Mouse (Mus musculus) limb, embryonic 14.5 days (tissue): ENCODE results near the gene Tbrg4. TPM values are rescaled to one million over a fixed set of nuclear protein-coding genes. Genes with fewer than 3 reads are reported as not detected.

Experiments
- ATAC-seq: fragments of 200-750 bp; cut with Nextera tagmentation; 2 replicates; pipeline ENCODE4 v1.8.0; 2017; ENCODE audit warnings: low read depth, moderate number of reproducible peaks, moderate TSS enrichment; ENCODE audit not compliant: low FRiP score
- DNase-seq: peaks from one replicate; pipeline ENCODE4 v3.0.0-alpha.2; 2015; ENCODE audit warnings: low spot score
- H3K27ac ChIP-seq: fragments of 300-500 bp; sonication (generic); replicated peaks from 2 replicates; pipeline ENCODE4 v1.5.1; 2014; ENCODE audit warnings: low read depth, mild to moderate bottlenecking, low read length, moderate library complexity, mixed read lengths
- H3K27me3 ChIP-seq: fragments of 300-500 bp; sonication (generic); 2 replicates; pipeline ENCODE4 v1.6.1; 2014; ENCODE audit warnings: low read length, mixed read lengths; ENCODE audit not compliant: control insufficient read depth, insufficient read depth
- H3K36me3 ChIP-seq: fragments of 300-500 bp; sonication (generic); 2 replicates; pipeline ENCODE4 v1.6.1; 2014; ENCODE audit warnings: mild to moderate bottlenecking, low read length, moderate library complexity, mixed read lengths; ENCODE audit not compliant: control insufficient read depth, insufficient read depth
- H3K4me1 ChIP-seq: fragments of 300-500 bp; sonication (generic); 2 replicates; pipeline ENCODE4 v1.6.1; 2014; ENCODE audit warnings: antibody characterized with exemption, low read length, mixed read lengths; ENCODE audit not compliant: control insufficient read depth, insufficient read depth
- H3K4me2 ChIP-seq: fragments of 300-500 bp; sonication (generic); replicated peaks from 2 replicates; pipeline ENCODE4 v1.6.1; 2014; ENCODE audit warnings: low read depth, mild to moderate bottlenecking, low read length, moderate library complexity; ENCODE audit not compliant: severe bottlenecking
- H3K4me3 ChIP-seq: fragments of 300-500 bp; sonication (generic); replicated peaks from 2 replicates; pipeline ENCODE4 v1.5.1; 2014; ENCODE audit warnings: low read length
- H3K9ac ChIP-seq: fragments of 300-500 bp; sonication (generic); 2 replicates; pipeline ENCODE4 v1.6.1; 2014; ENCODE audit warnings: mild to moderate bottlenecking, low read depth, low read length, moderate library complexity; ENCODE audit not compliant: severe bottlenecking
- H3K9me3 ChIP-seq: fragments of 300-500 bp; sonication (generic); 2 replicates; pipeline ENCODE4 v1.6.1; 2016; ENCODE audit warnings: low read length; ENCODE audit not compliant: control insufficient read depth
- POLR2A ChIP-seq: fragments of 200-500 bp; IDR thresholded peaks from 2 replicates; pipeline ENCODE4 v1.8.0; 2012; ENCODE audit warnings: inconsistent platforms, mild to moderate bottlenecking, moderate library complexity, borderline replicate concordance; ENCODE audit not compliant: insufficient read depth, insufficient read length; ENCODE audit errors: extremely low read depth
- WGBS: fragments of 180-500 bp; shearing (Covaris S2); extraction: QIAGEN DNeasy Blood & Tissue Kit; methylation state at CpG from one replicate; pipeline ENCODE4 v1.1.7; 2014; 5-methylcytosine and 5-hydroxymethylcytosine counted together
- polyA plus RNA-seq, 2 experiments: library from polyadenylated mRNA; depleted of rRNA in 1 of 2; stranded (reverse) in 1 of 2; unstranded in 1 of 2; fragments of >200 nt; fragmentation: Nextera tagmentation in 1 of 2; extraction: Ambion mirVana in 1 of 2; gene quantifications; 2 replicates each; pipeline versions ENCODE4 v1.2.1 to v1.2.3; 2012 to 2014

Gene Tbrg4
- polyA plus RNA-seq, 2 experiments, result 33.8 to 108 TPM

- peaks cover 75% of the 10 kb centered on the region for H3K36me3 ChIP-seq
- no peaks in the 10 kb centered on the region for H3K9me3 ChIP-seq
- no peak for TF ChIP-seq POLR2A
- H3K9ac ChIP-seq, result no peak overlapping the region
- no peak overlapping the region for H3K27ac ChIP-seq
- DNase-seq (no peak), ATAC-seq (no peak)
- 86% methylated on average over 7 of the region's 7 CpGs for WGBS
- no peaks in the 10 kb centered on the region for H3K27me3 ChIP-seq
- no peak overlapping the region for H3K4me2 ChIP-seq
- no peak overlapping the region for H3K4me3 ChIP-seq
- H3K4me1 ChIP-seq, result no peaks in the 10 kb centered on the region
Measured at GRCm38 (mm10) chr11:6587249-6587940, 38.5 kb downstream of the Tbrg4 start.

GRCm38 (mm10) chr11:6586660-6587059, 39.2 kb downstream of the Tbrg4 start:
- Histone ChIP-seq H3K27me3 (no peaks in the 10 kb centered on the region), H3K36me3 (peaks cover 68% of the 10 kb centered on the region), H3K9ac (no peak overlapping the region), H3K4me3 (no peak overlapping the region), H3K4me1 (no peaks in the 10 kb centered on the region), H3K9me3 (no peaks in the 10 kb centered on the region), H3K4me2 (no peak overlapping the region), H3K27ac (no peak overlapping the region)
- no peak for DNase-seq
- ATAC-seq, result no peak
- 94% methylated on average over 3 of the region's 3 CpGs for WGBS
- TF ChIP-seq POLR2A, result no peak

- DNase-seq (no peak), ATAC-seq (no peak)
- WGBS, result 88% methylated on average over 8 of the region's 8 CpGs
- Histone ChIP-seq H3K4me2 (no peak overlapping the region), H3K9ac (no peak overlapping the region), H3K4me1 (no peaks in the 10 kb centered on the region), H3K36me3 (peaks cover 61% of the 10 kb centered on the region), H3K27ac (no peak overlapping the region), H3K9me3 (no peaks in the 10 kb centered on the region), H3K4me3 (no peak overlapping the region), H3K27me3 (no peaks in the 10 kb centered on the region)
- no peak for TF ChIP-seq POLR2A
Measured at GRCm38 (mm10) chr11:6585748-6586147, 40.1 kb downstream of the Tbrg4 start.

- Histone ChIP-seq H3K4me3 (no peak overlapping the region), H3K27me3 (no peaks in the 10 kb centered on the region), H3K4me1 (no peaks in the 10 kb centered on the region), H3K4me2 (no peak overlapping the region), H3K9me3 (no peaks in the 10 kb centered on the region), H3K9ac (no peak overlapping the region), H3K36me3 (peaks cover 32% of the 10 kb centered on the region), H3K27ac (no peak overlapping the region)
- no peak for DNase-seq
- TF ChIP-seq POLR2A, result no peak
- ATAC-seq, result no peak
- WGBS, result 65% methylated on average over 2 of the region's 2 CpGs
Measured at GRCm38 (mm10) chr11:6581560-6581959, 44.3 kb downstream of the Tbrg4 start.

GRCm38 (mm10) chr11:6580065-6580750, 45.7 kb downstream of the Tbrg4 start:
- H3K9me3 ChIP-seq, result no peaks in the 10 kb centered on the region
- H3K4me1 ChIP-seq, result no peaks in the 10 kb centered on the region
- WGBS, result 82% methylated on average over 4 of the region's 4 CpGs
- H3K4me2 ChIP-seq, result no peak overlapping the region
- H3K36me3 ChIP-seq, result peaks cover 24% of the 10 kb centered on the region
- no peak for ATAC-seq
- no peak for TF ChIP-seq POLR2A
- no peak for DNase-seq
- no peak overlapping the region for H3K9ac ChIP-seq
- no peaks in the 10 kb centered on the region for H3K27me3 ChIP-seq
- H3K27ac ChIP-seq, result no peak overlapping the region
- no peak overlapping the region for H3K4me3 ChIP-seq
